In the genomic region with DNA sequence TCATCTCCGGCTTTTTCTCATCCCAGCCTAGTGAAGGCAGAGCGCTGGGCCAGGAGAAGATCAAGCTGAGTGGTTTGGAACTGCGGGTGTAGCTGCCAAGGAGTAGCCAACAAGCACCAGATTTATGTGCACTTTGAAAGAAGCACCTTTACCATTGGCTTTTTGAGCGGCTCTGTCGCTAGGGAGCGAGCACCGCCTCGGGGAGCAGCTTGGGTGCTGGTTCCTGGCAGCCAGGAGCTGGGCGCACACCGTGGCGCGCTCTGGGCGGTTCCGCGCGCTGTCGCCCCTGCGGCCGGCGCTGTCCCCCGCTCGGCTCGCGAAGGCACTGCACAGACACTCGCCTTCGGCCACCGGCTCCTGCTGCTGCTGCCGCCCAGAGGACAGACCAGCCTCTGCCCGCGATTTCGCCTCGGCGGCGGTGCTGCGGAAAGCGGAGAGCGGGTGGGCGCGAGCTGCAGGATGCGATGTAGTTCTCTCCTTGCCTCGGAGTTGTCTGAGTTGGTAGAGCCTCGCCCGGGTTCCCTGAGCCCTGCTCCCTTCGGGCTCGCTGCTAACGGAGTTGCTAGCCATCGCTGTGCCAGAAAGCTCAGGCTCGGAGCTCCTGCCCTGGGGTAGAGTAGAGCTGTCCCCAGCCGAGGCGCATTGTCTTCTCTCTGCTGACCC, we compare ENCODE assay signal across 8 mouse cellular contexts. TPM values are rescaled to one million over a fixed set of nuclear protein-coding genes. Genes with fewer than 3 reads are reported as not detected.
DNase-seq lines count a peak whose midpoint lies in the region; ATAC-seq lines count a peak whose summit lies in the region.

Gene A830018L16Rik, plus strand, starts transcription at position 212 of the 663 bp plus-strand sequence.

- under 1% methylated on average over 50 of the region's 50 CpGs for WGBS in embryonic facial prominence, embryonic 11.5 days
- under 1% methylated on average over 49 of the region's 50 CpGs for WGBS in intestine, embryonic 16.5 days

- H3K4me3 ChIP-seq in embryonic facial prominence, embryonic 11.5 days (ENCODE audit: low read depth, low read length), result peak within 1 kb of the TSS; percentile 42
- peak within 1 kb of the TSS; percentile 57 for H3K4me3 ChIP-seq in intestine, embryonic 16.5 days (ENCODE audit: low read length)

- H3K27me3 ChIP-seq in embryonic facial prominence, embryonic 11.5 days (ENCODE audit: control insufficient read depth, insufficient read depth, low read length), result peaks cover 3% of the 10 kb centered on the region; the same call in 1 of the 2 replicates
- H3K27me3 ChIP-seq in intestine, embryonic 16.5 days (replicated peaks; ENCODE audit: control insufficient read depth, insufficient read depth, low read length), result no peaks in the 10 kb centered on the region

- no peak within 1 kb of the TSS; the same call in 1 of the 2 replicates for H3K27ac ChIP-seq in embryonic facial prominence, embryonic 11.5 days (replicated peaks; ENCODE audit: low read depth, low read length)
- no peak within 1 kb of the TSS for H3K27ac ChIP-seq in intestine, embryonic 16.5 days (ENCODE audit: low read length)

- H3K9me3 ChIP-seq in embryonic facial prominence, embryonic 11.5 days (replicated peaks; ENCODE audit: control insufficient read depth, low read length), result no peaks in the 10 kb centered on the region
- H3K9me3 ChIP-seq in intestine, embryonic 16.5 days (ENCODE audit: control insufficient read depth, low read length), result no peaks in the 10 kb centered on the region

- H3K4me2 ChIP-seq in embryonic facial prominence, embryonic 11.5 days (ENCODE audit: low read depth, low read length), result peak within 1 kb of the TSS; percentile 86
- H3K4me2 ChIP-seq in intestine, embryonic 16.5 days (ENCODE audit: low read depth, low read length), result peak within 1 kb of the TSS; percentile 88

- no peaks in the 10 kb centered on the region for H3K4me1 ChIP-seq in embryonic facial prominence, embryonic 11.5 days (ENCODE audit: control insufficient read depth, insufficient read depth, low read length)
- no peaks in the 10 kb centered on the region for H3K4me1 ChIP-seq in intestine, embryonic 16.5 days (ENCODE audit: control insufficient read depth, insufficient read depth, low read length)

- H3K36me3 ChIP-seq in embryonic facial prominence, embryonic 11.5 days (replicated peaks; ENCODE audit: control insufficient read depth, insufficient read depth, low read depth, low read length), result no peaks in the 10 kb centered on the region
- H3K36me3 ChIP-seq in intestine, embryonic 16.5 days (ENCODE audit: control insufficient read depth, insufficient read depth, low read length), result no peaks in the 10 kb centered on the region

- H3K9ac ChIP-seq in embryonic facial prominence, embryonic 11.5 days (replicated peaks; ENCODE audit: low read length), result peak within 1 kb of the TSS; percentile 66
- H3K9ac ChIP-seq in intestine, embryonic 16.5 days (ENCODE audit: low read depth, low read length), result peak within 1 kb of the TSS; percentile 65

- peak; percentile 99 for ATAC-seq in embryonic facial prominence, embryonic 11.5 days (replicated peaks; ENCODE audit: insufficient number of reproducible peaks, low FRiP score, low TSS enrichment, low read depth)
- ATAC-seq in intestine, embryonic 16.5 days, result peak; percentile 98
- no peak for ATAC-seq in inflammation-experienced regulatory T-cells, adult 6 months

- peak; percentile 95 for DNase-seq in brain, adult 2 months (ENCODE audit: low read depth, low spot score)
- peak; percentile 88 for DNase-seq in embryonic facial prominence, embryonic 11.5 days (ENCODE audit: low spot score)
- peak; percentile 91 for DNase-seq in heart, adult 11 months
- peak; percentile 82 to 83 for DNase-seq in left cerebral cortex, adult 9 months (ENCODE audit: low spot score in 2 of 2)
- peak; percentile 71 to 77 for DNase-seq in lung, postnatal 4 days
- peak; percentile 80 to 86 for DNase-seq in right cerebral cortex, postnatal 36 days (ENCODE audit: low spot score in 2 of 2)

RNA-seq across cellular contexts. Expression of gene A830018L16Rik, which starts in this region (rescaled TPM):
- polyA plus RNA-seq in embryonic facial prominence, embryonic 11.5 days (2014; fragmentation: Nextera tagmentation; extraction: Ambion mirVana), result 4.9 and 5.4 TPM in 2 replicates
- polyA plus RNA-seq in intestine, embryonic 16.5 days (2015; fragmentation: Nextera tagmentation; extraction: Ambion mirVana), result 3.7 and 5.0 TPM in 2 replicates
- under 1 TPM in 2 of 3 experiments, not detected in 1; 0.05 to 0.40 TPM for polyA plus RNA-seq in inflammation-experienced regulatory T-cells, adult 6 months (2017; shearing (Covaris generic))
